Mouse (Mus musculus): ENCODE measurements around the gene Tmem117.

DNA sequence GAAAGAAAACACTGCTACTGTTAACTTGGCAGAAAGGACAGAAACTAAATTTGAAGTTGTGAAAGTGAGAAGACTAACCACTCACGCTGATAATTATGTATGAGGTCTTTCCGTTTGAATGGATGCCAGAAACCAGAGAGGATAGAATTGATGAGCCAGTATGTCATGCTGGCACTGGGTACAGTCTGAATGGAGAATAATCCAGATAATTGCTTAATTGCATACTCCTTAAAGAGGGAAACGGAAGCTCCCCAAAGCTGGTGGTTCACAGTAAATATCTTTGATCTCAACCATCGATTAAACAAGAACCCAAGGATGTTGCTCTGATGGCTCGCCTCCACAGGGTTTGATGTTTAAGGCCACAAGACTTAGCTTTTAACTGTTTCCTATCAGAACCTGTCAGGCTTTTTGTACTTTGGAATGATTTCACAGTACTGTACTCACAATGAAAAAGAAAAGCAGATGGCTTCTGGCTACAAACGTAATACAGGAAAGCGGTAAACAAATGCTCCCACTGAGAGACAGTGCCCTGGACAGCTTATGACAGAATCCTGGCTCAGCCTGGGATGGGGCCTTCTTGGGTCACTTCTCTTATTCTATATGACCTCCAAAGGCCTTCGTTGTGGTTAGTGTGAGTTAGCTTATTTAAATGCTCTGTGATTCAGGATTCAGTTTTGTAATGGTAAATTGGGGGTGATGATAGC, 376.2 kb downstream of the Tmem117 start:
- TF ChIP-seq CTCF (IDR thresholded peaks at IDR 0.05; ENCODE audit: borderline replicate concordance, insufficient read depth, low read depth, low read length), result no peak
- no peak for TF ChIP-seq POLR2A (IDR thresholded peaks at IDR 0.05; ENCODE audit: borderline replicate concordance, insufficient read depth, low read length)

All from cerebellum, adult 2 months (tissue).